Mouse (Mus musculus): Measurements from ENCODE around the gene Ank2.

Ank2 gene

DNA sequence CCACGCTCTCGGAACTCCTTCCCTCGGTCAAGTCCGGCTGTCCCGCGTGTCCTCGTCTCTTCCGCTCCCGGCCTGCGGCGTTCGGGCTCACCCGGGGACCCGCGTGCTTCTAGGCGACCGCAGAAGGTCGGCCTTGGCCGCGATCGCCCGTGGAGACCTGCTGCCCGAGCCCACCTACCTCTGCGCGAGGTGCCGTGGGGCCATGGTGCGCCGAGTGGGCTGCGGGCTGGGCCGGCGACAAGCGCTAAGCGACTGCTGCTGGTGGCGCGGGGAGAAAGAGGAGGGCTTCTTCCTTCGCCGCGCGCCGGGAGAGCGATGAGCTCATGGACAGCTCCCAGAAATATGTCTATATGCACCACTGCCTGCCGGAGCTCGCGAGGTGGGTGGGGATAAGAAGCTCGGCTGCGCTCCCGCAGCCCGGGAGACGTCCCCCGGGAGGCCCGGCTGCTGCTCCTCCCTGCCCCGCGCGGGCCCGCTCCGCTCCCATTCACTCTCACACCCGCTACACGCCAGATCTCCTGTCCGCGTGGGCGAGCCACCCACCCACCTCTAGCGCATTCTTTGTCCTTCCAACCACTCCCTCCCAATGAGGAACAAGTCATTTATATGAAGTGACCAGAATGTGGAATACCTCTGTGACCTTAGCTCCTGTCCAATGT is at the start of gene Ank2:
TSS of gene Ank2 (minus strand) at position 609 of the 659 bp plus-strand sequence.
- peak; percentile 60 for DNase-seq

GRCm38 (mm10) chr3:127547882-127548281 is 48.7 kb upstream of the Ank2 start:
- peak; percentile 16 for DNase-seq

DNA sequence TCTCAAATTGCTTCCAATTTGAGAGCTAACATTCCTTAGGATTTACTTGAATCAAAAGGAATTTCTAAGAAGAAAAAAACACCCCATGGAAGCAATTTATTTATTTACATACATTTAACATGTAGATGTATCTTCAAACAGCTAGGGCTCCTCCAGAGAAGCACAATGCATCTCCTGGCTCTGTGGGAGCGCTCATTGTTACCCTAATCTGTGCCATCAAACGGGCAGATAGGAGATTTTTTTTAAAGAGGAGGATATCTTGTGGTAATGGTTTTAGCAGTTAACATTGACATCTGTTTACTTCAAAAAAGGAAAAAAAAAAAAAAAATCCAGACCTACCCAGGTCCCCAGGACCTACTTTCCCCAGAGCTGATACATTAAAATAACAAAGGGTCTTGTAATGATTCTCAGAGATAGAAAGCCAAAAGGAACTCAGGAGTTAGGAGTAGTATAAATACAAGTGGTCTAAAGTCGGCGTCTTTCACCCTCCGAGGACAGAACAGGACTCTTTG is 45.5 kb upstream of the Ank2 start:
- DNase-seq, result no peak

DNA sequence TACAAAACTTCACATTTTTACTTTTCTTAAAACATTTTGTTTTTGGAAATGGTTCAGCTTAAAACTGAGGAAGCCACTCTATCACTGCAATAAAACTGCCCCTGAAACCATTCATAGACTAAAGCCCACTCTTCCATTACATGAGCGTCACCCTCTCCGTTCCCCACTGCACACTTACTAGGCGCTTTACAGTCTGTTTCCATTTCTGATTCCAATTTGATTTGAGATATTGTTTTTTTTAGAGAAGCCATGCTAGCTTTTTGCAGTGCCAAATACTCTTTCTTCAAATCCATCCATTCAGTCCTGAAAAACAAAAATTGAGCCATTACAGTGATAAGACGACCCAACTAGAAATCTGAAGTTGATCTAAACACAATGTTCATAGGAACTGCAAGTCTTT is 44.8 kb upstream of the Ank2 start:
- no peak for DNase-seq

- DNase-seq, result no peak
These were observed 40.0 kb upstream of the Ank2 start for GRCm38 (mm10) chr3:127539193-127539592.

GRCm38 (mm10) chr3:127530293-127530692 is 31.1 kb upstream of the Ank2 start:
- no peak for DNase-seq

DNA sequence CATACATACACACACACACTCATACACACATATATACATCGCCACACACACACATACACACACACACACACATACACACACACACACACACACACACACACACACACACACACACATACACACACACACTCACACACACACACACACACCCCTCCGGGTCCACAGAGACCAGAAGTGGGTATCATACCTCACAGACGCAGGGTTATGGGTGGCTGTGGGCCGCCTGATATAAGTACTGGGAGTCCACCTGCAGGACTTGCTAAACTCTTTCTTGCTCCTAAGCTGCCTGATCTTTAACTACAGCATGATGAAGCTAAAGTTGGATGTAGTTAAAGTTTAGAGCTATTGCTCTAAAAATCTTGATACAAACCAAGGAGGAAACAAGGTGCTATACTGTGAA is 30.7 kb upstream of the Ank2 start:
- no peak for DNase-seq

- DNase-seq, result no peak
These were observed 30.1 kb upstream of the Ank2 start for GRCm38 (mm10) chr3:127529210-127529609.

DNA sequence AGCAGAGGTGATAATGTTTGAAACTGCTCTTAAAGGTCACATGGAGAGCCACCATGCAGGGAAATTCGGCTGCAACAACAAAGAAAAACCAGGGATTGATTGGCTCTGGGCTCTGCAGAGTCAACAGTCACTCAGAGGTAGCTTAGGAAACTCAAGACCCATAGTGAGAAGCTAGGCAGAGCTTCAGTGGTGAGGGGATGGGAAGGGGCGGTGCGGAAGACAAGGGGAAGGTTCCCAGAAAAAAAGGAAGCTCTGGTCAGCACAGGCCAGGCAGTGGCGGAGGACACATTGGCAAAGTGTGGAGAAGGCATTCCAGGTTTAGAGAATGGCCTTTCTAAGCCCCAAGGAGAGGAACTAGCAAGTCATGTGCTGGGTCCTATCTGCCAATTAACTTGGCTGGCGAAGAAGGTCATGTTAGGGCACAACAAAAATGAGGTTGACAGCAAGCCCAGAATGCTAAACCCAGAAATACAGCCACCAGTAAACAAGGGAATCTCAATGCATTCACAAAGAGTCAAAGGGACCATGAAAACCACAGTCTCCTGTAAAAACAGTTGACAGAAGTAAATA is 28.4 kb upstream of the Ank2 start:
- peak; percentile 37 for DNase-seq

- no peak for DNase-seq
These were observed 26.2 kb upstream of the Ank2 start for GRCm38 (mm10) chr3:127525188-127525819.

DNA sequence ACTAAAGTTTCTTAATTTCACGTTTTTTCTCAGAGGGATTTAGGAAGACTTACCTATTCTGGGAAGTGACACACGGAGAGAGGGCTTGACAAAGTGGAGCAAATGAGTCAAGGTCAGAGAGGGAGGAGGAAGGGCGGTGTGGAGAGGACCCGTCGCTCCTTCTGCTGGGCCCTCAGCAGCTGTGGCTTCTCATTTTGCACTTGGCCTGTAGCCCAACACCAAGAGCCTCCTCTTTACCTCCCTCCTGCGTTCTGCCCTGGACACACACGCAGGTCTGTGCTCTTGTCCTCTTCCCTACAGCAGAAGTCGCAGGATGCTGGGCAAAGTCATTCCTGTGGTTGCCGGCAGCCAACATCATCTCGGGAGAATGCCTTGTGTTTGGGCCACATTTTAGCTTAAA is 22.0 kb upstream of the Ank2 start:
- DNase-seq, result peak; percentile 29

- no peak for DNase-seq
These were observed 21.1 kb upstream of the Ank2 start for GRCm38 (mm10) chr3:127520300-127520699.

DNA sequence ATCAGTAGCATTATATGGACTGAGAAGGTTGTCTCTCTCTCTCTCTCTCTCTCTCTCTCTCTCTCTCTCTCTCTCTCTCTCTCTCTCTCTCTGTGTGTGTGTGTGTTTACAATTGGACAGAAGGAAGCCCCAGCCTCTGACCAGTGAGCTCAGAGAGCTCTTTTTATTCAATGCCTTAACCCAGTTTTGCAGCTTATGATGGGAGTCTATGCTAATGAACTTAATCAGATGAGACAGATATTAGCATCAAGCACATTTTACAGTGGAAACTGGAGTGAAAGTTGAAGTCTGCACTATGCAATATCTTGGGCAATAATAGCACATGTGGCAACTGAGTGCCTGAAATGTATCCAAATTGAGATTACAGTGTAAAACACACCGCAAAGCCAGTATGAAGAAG is 16.1 kb upstream of the Ank2 start:
- no peak for DNase-seq

DNA sequence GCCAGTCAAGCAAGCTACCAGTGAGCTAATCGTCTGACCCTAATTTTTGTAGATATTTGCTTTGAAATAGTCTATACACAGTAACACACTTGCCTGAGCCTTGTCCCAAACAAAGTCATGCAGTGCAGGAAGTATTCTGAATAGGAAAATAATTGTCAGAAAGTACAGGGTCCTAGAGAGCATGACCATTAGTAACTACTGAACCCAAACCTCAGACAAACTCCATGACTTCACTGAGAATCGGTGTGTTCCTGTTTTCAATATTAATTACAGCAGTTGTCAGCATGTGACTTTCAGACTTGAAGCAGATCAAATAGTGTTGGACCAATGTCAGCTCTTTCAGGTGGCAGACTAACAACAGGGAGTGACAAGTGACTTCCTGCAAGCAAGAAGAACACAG is 14.5 kb upstream of the Ank2 start:
- DNase-seq, result no peak

- DNase-seq, result no peak
These were observed 13.7 kb upstream of the Ank2 start for GRCm38 (mm10) chr3:127512794-127513335.

GRCm38 (mm10) chr3:127511786-127512746 is 12.9 kb upstream of the Ank2 start:
- no peak for DNase-seq

GRCm38 (mm10) chr3:127507878-127508783 is 9.0 kb upstream of the Ank2 start:
- no peak for DNase-seq

GRCm38 (mm10) chr3:127498197-127498741 is 881 bp downstream of the Ank2 start:
- no peak for DNase-seq

DNA sequence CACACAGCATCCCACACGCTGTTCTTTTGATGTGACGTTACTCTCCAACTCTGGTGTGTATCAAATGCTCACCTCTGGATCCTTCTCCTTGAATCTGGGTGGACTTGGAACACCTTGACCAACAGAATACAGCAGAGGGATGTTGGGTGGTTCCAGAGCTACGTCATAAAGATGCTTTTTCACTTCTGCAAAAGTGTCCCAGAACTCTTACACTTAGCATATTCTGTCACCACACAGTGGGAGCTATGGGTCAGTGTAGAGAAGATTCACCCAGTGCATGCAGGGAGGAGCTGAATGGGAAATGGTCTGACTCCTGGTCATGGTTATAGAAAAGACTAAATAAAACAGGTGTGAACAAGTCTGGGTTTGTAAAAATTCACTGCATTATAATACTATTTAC is 6.5 kb downstream of the Ank2 start:
- no peak for DNase-seq

GRCm38 (mm10) chr3:127487302-127487701 is 11.8 kb downstream of the Ank2 start:
- DNase-seq, result no peak

GRCm38 (mm10) chr3:127485174-127485573 is 14.0 kb downstream of the Ank2 start:
- no peak for DNase-seq

Data from lung, postnatal 10 days (tissue).